ENCODE assay signal across 8 mouse cellular contexts in genomic region chr17:44618175-44618574, GRCm38 (mm10).
A peak's percentile ranks its signal among the peaks of the same experiment; 100 is the strongest.
DNase-seq lines count a peak whose midpoint lies in the region; ATAC-seq lines count a peak whose summit lies in the region.

No protein-coding gene starts in this region.

- ATAC-seq in frontal cortex, adult (ENCODE audit: low TSS enrichment) = peak; percentile 80
- ATAC-seq in neural tube, embryonic 13.5 days (ENCODE audit: low read depth) = no peak
- ATAC-seq in midbrain, embryonic 15.5 days (replicated peaks) = no peak

- peak; percentile 23 to 24 for DNase-seq in urinary bladder, adult 18-20 months (ENCODE audit: low spot score in 2 of 2)
- DNase-seq in urinary bladder, adult 2 months (ENCODE audit: low spot score) = no peak
- peak; percentile 39 for DNase-seq in heart, postnatal 4 days
- DNase-seq in layer of hippocampus, postnatal 14 days (ENCODE audit: low spot score in 2 of 2) = peak; percentile 49 to 63
- DNase-seq in thymus, postnatal 14 days = no peak

- H3K9me3 ChIP-seq in neural tube, embryonic 13.5 days = no peaks in the 10 kb centered on the region
- no peaks in the 10 kb centered on the region for H3K9me3 ChIP-seq in midbrain, embryonic 15.5 days

- H3K4me1 ChIP-seq in neural tube, embryonic 13.5 days (replicated peaks) = peaks cover 24% of the 10 kb centered on the region
- H3K4me1 ChIP-seq in midbrain, embryonic 15.5 days = no peaks in the 10 kb centered on the region; the same call in 1 of the 2 replicates

- no peak overlapping the region for H3K4me3 ChIP-seq in neural tube, embryonic 13.5 days
- H3K4me3 ChIP-seq in midbrain, embryonic 15.5 days = no peak overlapping the region

- H3K27ac ChIP-seq in neural tube, embryonic 13.5 days (replicated peaks) = no peak overlapping the region; the same call in 1 of the 2 replicates
- H3K27ac ChIP-seq in midbrain, embryonic 15.5 days = no peak overlapping the region; the same call in 1 of the 2 replicates

- H3K9ac ChIP-seq in neural tube, embryonic 13.5 days = 0 out of 2 replicates have a peak overlapping the region, but pooled peaks have one; percentile 34
- no peak overlapping the region for H3K9ac ChIP-seq in midbrain, embryonic 15.5 days

- H3K36me3 ChIP-seq in neural tube, embryonic 13.5 days = no peaks in the 10 kb centered on the region
- H3K36me3 ChIP-seq in midbrain, embryonic 15.5 days (replicated peaks) = no peaks in the 10 kb centered on the region

- 61% methylated on average over 10 of the region's 10 CpGs for WGBS in neural tube, embryonic 13.5 days
- 66% methylated on average over 10 of the region's 10 CpGs for WGBS in midbrain, embryonic 15.5 days

- no peaks in the 10 kb centered on the region for H3K27me3 ChIP-seq in neural tube, embryonic 13.5 days
- H3K27me3 ChIP-seq in midbrain, embryonic 15.5 days (replicated peaks) = no peaks in the 10 kb centered on the region

- no peak overlapping the region for H3K4me2 ChIP-seq in neural tube, embryonic 13.5 days
- no peak overlapping the region for H3K4me2 ChIP-seq in midbrain, embryonic 15.5 days

Comparison
In these comparisons a context has a peak if more than half of its experiments do, and no peak if none do; other contexts are left out.
1. DNase-seq: peak in urinary bladder, adult 18-20 months (2 of 2), heart, postnatal 4 days (single experiment) and layer of hippocampus, postnatal 14 days (2 of 2); none in urinary bladder, adult 2 months (single experiment) and thymus, postnatal 14 days (single experiment).